Mouse (Mus musculus) cerebellum, adult 9-10 months (tissue): ENCODE results near the gene Lsm12.
A peak's percentile ranks its signal among the peaks of the same experiment; 100 is the strongest.

ENCODE experiments used
- DNase-seq: peaks from one replicate; pipeline ENCODE4 v3.0.0; 2022

Gene Lsm12

GRCm38 (mm10) chr11:102216056-102216885 is 31.2 kb upstream of the Lsm12 start:
- peak; percentile 71 for DNase-seq

- no peak for DNase-seq
Observed at GRCm38 (mm10) chr11:102215511-102215910, 30.4 kb upstream of the Lsm12 start.

GRCm38 (mm10) chr11:102214430-102215156 is 29.5 kb upstream of the Lsm12 start:
- peak; percentile 71 for DNase-seq

- peak; percentile 50 for DNase-seq
Observed at GRCm38 (mm10) chr11:102211936-102212341, 26.8 kb upstream of the Lsm12 start.

- peak; percentile 29 for DNase-seq
Observed at GRCm38 (mm10) chr11:102211011-102211410, 25.9 kb upstream of the Lsm12 start.

GRCm38 (mm10) chr11:102210185-102210584 is 25.1 kb upstream of the Lsm12 start:
- peak; percentile 31 for DNase-seq

GRCm38 (mm10) chr11:102209742-102210141 is 24.6 kb upstream of the Lsm12 start:
- peak; percentile 87 for DNase-seq

GRCm38 (mm10) chr11:102208846-102209245 is 23.8 kb upstream of the Lsm12 start:
- DNase-seq: no peak

- DNase-seq: peak; percentile 47
Observed at GRCm38 (mm10) chr11:102207825-102208777, 23.0 kb upstream of the Lsm12 start.

GRCm38 (mm10) chr11:102206481-102206880 is 21.4 kb upstream of the Lsm12 start:
- no peak for DNase-seq

GRCm38 (mm10) chr11:102201408-102201821 is 16.3 kb upstream of the Lsm12 start:
- DNase-seq: no peak

GRCm38 (mm10) chr11:102199856-102200255 is 14.8 kb upstream of the Lsm12 start:
- no peak for DNase-seq

GRCm38 (mm10) chr11:102198245-102198644 is 13.1 kb upstream of the Lsm12 start:
- no peak for DNase-seq

GRCm38 (mm10) chr11:102196018-102196797 is 11.1 kb upstream of the Lsm12 start:
- peak; percentile 42 for DNase-seq

GRCm38 (mm10) chr11:102193657-102194440 is 8.8 kb upstream of the Lsm12 start:
- DNase-seq: peak; percentile 19

- no peak for DNase-seq
Observed at GRCm38 (mm10) chr11:102190848-102191247, 5.8 kb upstream of the Lsm12 start.

- peak; percentile 90 for DNase-seq
Observed at GRCm38 (mm10) chr11:102189461-102190436, 4.7 kb upstream of the Lsm12 start, which contains the start of gene G6pc3. TSS of gene G6pc3 (plus strand) at chr11:102189620.

- no peak for DNase-seq
Observed at GRCm38 (mm10) chr11:102188980-102189379, 3.9 kb upstream of the Lsm12 start.

GRCm38 (mm10) chr11:102186235-102186634 is 1.1 kb upstream of the Lsm12 start:
- no peak for DNase-seq

GRCm38 (mm10) chr11:102185677-102186076 is 581 bp upstream of the Lsm12 start:
- DNase-seq: no peak
